In genomic region chr16:10366240-10367217, GRCm38 (mm10) we compare ENCODE assay signal across 8 mouse cellular contexts. TPM values are rescaled to one million over a fixed set of nuclear protein-coding genes. Genes with fewer than 3 reads are reported as not detected.
DNase-seq lines count a peak whose midpoint lies in the region; ATAC-seq and TF ChIP-seq lines count a peak whose summit lies in the region.

No protein-coding gene starts in this region.

- no peaks in the 10 kb centered on the region for H3K79me3 ChIP-seq in C2C12 (ENCODE audit: low read depth)

- no peaks in the 10 kb centered on the region for H3K36me3 ChIP-seq in heart, embryonic 16.5 days (ENCODE audit: control insufficient read depth, insufficient read depth)
- H3K36me3 ChIP-seq in C2C12 (ENCODE audit: control insufficient read depth, insufficient read depth): no peaks in the 10 kb centered on the region
- no peaks in the 10 kb centered on the region for H3K36me3 ChIP-seq in embryonic facial prominence, embryonic 10.5 days (replicated peaks)
- H3K36me3 ChIP-seq in hindbrain, embryonic 15.5 days: no peaks in the 10 kb centered on the region
- no peaks in the 10 kb centered on the region for H3K36me3 ChIP-seq in lung, embryonic 16.5 days (ENCODE audit: control insufficient read depth, insufficient read depth, low read length)

- peak; percentile 57 for ATAC-seq in heart, embryonic 16.5 days (replicated peaks; ENCODE audit: extremely low read depth, insufficient read depth, low FRiP score)
- peak; percentile 62 for ATAC-seq in hindbrain, embryonic 15.5 days (ENCODE audit: low FRiP score, low read depth)
- peak; percentile 71 for ATAC-seq in lung, embryonic 16.5 days (ENCODE audit: low read depth)
- no peak for ATAC-seq in erythroid progenitor cell, adult 5-6 weeks (replicated peaks; ENCODE audit: low FRiP score, poor library complexity, severe bottlenecking)
- no peak for ATAC-seq in cerebellum, adult (ENCODE audit: insufficient number of reproducible peaks, low FRiP score, low TSS enrichment)

- no peak overlapping the region for H3K9ac ChIP-seq in heart, embryonic 16.5 days (ENCODE audit: low read length)
- H3K9ac ChIP-seq in hindbrain, embryonic 15.5 days: no peak overlapping the region
- H3K9ac ChIP-seq in lung, embryonic 16.5 days (ENCODE audit: low read length): peak overlapping the region; percentile 28; the same call in 1 of the 2 replicates

- H3K4me1 ChIP-seq in heart, embryonic 16.5 days (ENCODE audit: control insufficient read depth, insufficient read depth, low read length): peaks cover 12% of the 10 kb centered on the region
- H3K4me1 ChIP-seq in embryonic facial prominence, embryonic 10.5 days: peaks cover 29% of the 10 kb centered on the region
- no peaks in the 10 kb centered on the region for H3K4me1 ChIP-seq in hindbrain, embryonic 15.5 days (replicated peaks)
- H3K4me1 ChIP-seq in lung, embryonic 16.5 days (replicated peaks; ENCODE audit: control insufficient read depth, insufficient read depth, low read length): peaks cover 36% of the 10 kb centered on the region

- H3K4me3 ChIP-seq in heart, embryonic 16.5 days (ENCODE audit: low read length): no peak overlapping the region
- no peak overlapping the region for H3K4me3 ChIP-seq in C2C12 (ENCODE audit: insufficient read depth, poor library complexity, severe bottlenecking)
- H3K4me3 ChIP-seq in embryonic facial prominence, embryonic 10.5 days: no peak overlapping the region
- no peak overlapping the region for H3K4me3 ChIP-seq in hindbrain, embryonic 15.5 days
- no peak overlapping the region for H3K4me3 ChIP-seq in lung, embryonic 16.5 days (ENCODE audit: low read length)

- DNase-seq in heart, postnatal 36 days: no peak
- no peak for DNase-seq in embryonic facial prominence, embryonic 10.5 days (ENCODE audit: low spot score)

- no peak for TF ChIP-seq CTCF in C2C12 (IDR thresholded peaks at IDR 0.05; ENCODE audit: control insufficient read depth, insufficient read depth, insufficient read length)

- intact Hi-C loops in heart, postnatal 36 days (cut with DNase I): no loop called here

- no peak overlapping the region for H3K4me2 ChIP-seq in heart, embryonic 16.5 days (ENCODE audit: low read depth, low read length)
- no peak overlapping the region for H3K4me2 ChIP-seq in hindbrain, embryonic 15.5 days
- H3K4me2 ChIP-seq in lung, embryonic 16.5 days (ENCODE audit: low read depth, low read length): no peak overlapping the region

- H3K27ac ChIP-seq in heart, embryonic 16.5 days (ENCODE audit: low read length): peak overlapping the region; percentile 62
- H3K27ac ChIP-seq in embryonic facial prominence, embryonic 10.5 days (replicated peaks): peak overlapping the region; percentile 48
- H3K27ac ChIP-seq in hindbrain, embryonic 15.5 days (replicated peaks): peak overlapping the region; percentile 45
- peak overlapping the region; percentile 90 for H3K27ac ChIP-seq in lung, embryonic 16.5 days (ENCODE audit: low read length)

- H3K9me3 ChIP-seq in heart, embryonic 16.5 days (replicated peaks; ENCODE audit: control insufficient read depth, low read length): no peaks in the 10 kb centered on the region
- H3K9me3 ChIP-seq in embryonic facial prominence, embryonic 10.5 days: no peaks in the 10 kb centered on the region
- H3K9me3 ChIP-seq in hindbrain, embryonic 15.5 days: no peaks in the 10 kb centered on the region
- no peaks in the 10 kb centered on the region for H3K9me3 ChIP-seq in lung, embryonic 16.5 days (ENCODE audit: control insufficient read depth, low read length)

- WGBS in heart, embryonic 16.5 days: 67% methylated on average over 14 of the region's 14 CpGs
- 81% methylated on average over 14 of the region's 14 CpGs for WGBS in embryonic facial prominence, embryonic 10.5 days
- 68% methylated on average over 14 of the region's 14 CpGs for WGBS in hindbrain, embryonic 15.5 days
- WGBS in lung, embryonic 16.5 days: 57% methylated on average over 14 of the region's 14 CpGs

- H3K79me2 ChIP-seq in C2C12 (ENCODE audit: control insufficient read depth, insufficient read depth): no peaks in the 10 kb centered on the region

- H3K27me3 ChIP-seq in heart, embryonic 16.5 days (ENCODE audit: control insufficient read depth, insufficient read depth, low read length): no peaks in the 10 kb centered on the region
- no peaks in the 10 kb centered on the region for H3K27me3 ChIP-seq in C2C12 (ENCODE audit: control insufficient read depth, insufficient read depth, insufficient read length)
- H3K27me3 ChIP-seq in embryonic facial prominence, embryonic 10.5 days (replicated peaks; ENCODE audit: low read depth, poor library complexity, severe bottlenecking): no peaks in the 10 kb centered on the region
- no peaks in the 10 kb centered on the region for H3K27me3 ChIP-seq in hindbrain, embryonic 15.5 days
- no peaks in the 10 kb centered on the region for H3K27me3 ChIP-seq in lung, embryonic 16.5 days (ENCODE audit: control insufficient read depth, insufficient read depth, low read depth, low read length)

- no peak overlapping the region for H3ac ChIP-seq in C2C12 (ENCODE audit: control insufficient read depth, insufficient read length, low read depth)

TF ChIP-seq in C2C12, 6 proteins besides CTCF, POLR2A, EP300 and RAD21:
- TF ChIP-seq MAX (IDR thresholded peaks at IDR 0.05) (peak; percentile 10), CEBPB (IDR thresholded peaks at IDR 0.05; ENCODE audit: low read depth) (no peak), MYOD1 (IDR thresholded peaks at IDR 0.05; ENCODE audit: control insufficient read depth, insufficient read length, low read depth) (peak; percentile 18), USF1 (IDR thresholded peaks at IDR 0.05; ENCODE audit: low read depth) (no peak), FOSL1 (IDR thresholded peaks at IDR 0.05; ENCODE audit: insufficient read depth, low read length, poor library complexity, severe bottlenecking) (no peak), MYOG (IDR thresholded peaks at IDR 0.05; ENCODE audit: control insufficient read depth, extremely low read depth, insufficient read length) (no peak)
TF ChIP-seq in C2C12: peak in this region for 2.

RNA-seq across cellular contexts. Expression of gene Tekt5, which starts 28.8 kb away (rescaled TPM):
- 1.3 and 2.1 TPM in 2 replicates for polyA plus RNA-seq in heart, embryonic 16.5 days (2015; fragmentation: Nextera tagmentation; extraction: Ambion mirVana)
- not detected for total RNA-seq in heart, postnatal 36 days (2021)
- not detected for polyA plus RNA-seq in C2C12 (2012; fragmentation: generic; extraction: Trizol)
- 0.07 TPM in 1 of 2 replicates, not detected in the other for polyA plus RNA-seq in embryonic facial prominence, embryonic 10.5 days (2016; fragmentation: Nextera tagmentation; extraction: Ambion mirVana)
- polyA plus RNA-seq in hindbrain, embryonic 15.5 days (2015; fragmentation: Nextera tagmentation; extraction: Ambion mirVana): 17.9 and 18.2 TPM in 2 replicates
- 2.9 and 4.2 TPM in 2 replicates for polyA plus RNA-seq in lung, embryonic 16.5 days (2015; fragmentation: Nextera tagmentation; extraction: Ambion mirVana)
- 0.84 TPM in 1 of 2 replicates, not detected in the other for total RNA-seq in erythroid progenitor cell, adult 5-6 weeks (2015; ENCODE audit: low replicate concordance)
- total RNA-seq in erythroid progenitor cell, adult 5-6 weeks (2017; ENCODE audit: low replicate concordance): not detected in 2 replicates

RNA-seq across cellular contexts. Expression of gene Nubp1, which starts 45.2 kb away (rescaled TPM):
- polyA plus RNA-seq in heart, embryonic 16.5 days (2015; fragmentation: Nextera tagmentation; extraction: Ambion mirVana): 37.5 and 42.9 TPM in 2 replicates
- 1 to 10 TPM; 8.9 to 9.0 TPM for total RNA-seq in heart, postnatal 36 days (2021)
- polyA plus RNA-seq in C2C12 (2012; fragmentation: generic; extraction: Trizol): 67.6 TPM
- polyA plus RNA-seq in embryonic facial prominence, embryonic 10.5 days (2016; fragmentation: Nextera tagmentation; extraction: Ambion mirVana): 88.3 and 89.9 TPM in 2 replicates
- 45.5 and 48.2 TPM in 2 replicates for polyA plus RNA-seq in hindbrain, embryonic 15.5 days (2015; fragmentation: Nextera tagmentation; extraction: Ambion mirVana)
- polyA plus RNA-seq in lung, embryonic 16.5 days (2015; fragmentation: Nextera tagmentation; extraction: Ambion mirVana): 59.7 and 59.9 TPM in 2 replicates
- 12.6 and 21.4 TPM in 2 replicates for total RNA-seq in erythroid progenitor cell, adult 5-6 weeks (2015; ENCODE audit: low replicate concordance)
- 11.4 and 20.5 TPM in 2 replicates for total RNA-seq in erythroid progenitor cell, adult 5-6 weeks (2017; ENCODE audit: low replicate concordance)

RNA-seq across cellular contexts. Expression of gene Emp2, which starts 52.8 kb away (rescaled TPM):
- polyA plus RNA-seq in heart, embryonic 16.5 days (2015; fragmentation: Nextera tagmentation; extraction: Ambion mirVana): 56.9 and 64.1 TPM in 2 replicates
- 10 to 100 TPM; 42.0 to 49.2 TPM for total RNA-seq in heart, postnatal 36 days (2021)
- polyA plus RNA-seq in C2C12 (2012; fragmentation: generic; extraction: Trizol): 41.2 TPM
- 2.1 and 3.2 TPM in 2 replicates for polyA plus RNA-seq in embryonic facial prominence, embryonic 10.5 days (2016; fragmentation: Nextera tagmentation; extraction: Ambion mirVana)
- polyA plus RNA-seq in hindbrain, embryonic 15.5 days (2015; fragmentation: Nextera tagmentation; extraction: Ambion mirVana): 18.3 and 18.8 TPM in 2 replicates
- 131 and 151 TPM in 2 replicates for polyA plus RNA-seq in lung, embryonic 16.5 days (2015; fragmentation: Nextera tagmentation; extraction: Ambion mirVana)
- 0.72 TPM in 1 of 2 replicates, not detected in the other for total RNA-seq in erythroid progenitor cell, adult 5-6 weeks (2015; ENCODE audit: low replicate concordance)
- total RNA-seq in erythroid progenitor cell, adult 5-6 weeks (2017; ENCODE audit: low replicate concordance): not detected in 2 replicates

Comparison
In these comparisons a context has a peak if more than half of its experiments do, and no peak if none do; other contexts are left out.
1. ATAC-seq: peak in heart, embryonic 16.5 days (single experiment), hindbrain, embryonic 15.5 days (single experiment) and lung, embryonic 16.5 days (single experiment); none in erythroid progenitor cell, adult 5-6 weeks (single experiment) and cerebellum, adult (single experiment).
2. Peak in every context shown above with its lines, with median percentiles within 50 percentile points of each other: H3K27ac ChIP-seq.